Mouse (Mus musculus) spleen, adult 2 months (tissue): ENCODE measurements around the gene Depdc5.

Experiments
- CTCF ChIP-seq: fragments of 200-500 bp; IDR thresholded peaks from 2 replicates; pipeline ENCODE4 v1.5.1; 2011; ENCODE audit warnings: mild to moderate bottlenecking, inconsistent platforms; ENCODE audit not compliant: insufficient read depth, insufficient read length, insufficient replicate concordance; ENCODE audit errors: extremely low read depth
- POLR2A ChIP-seq: fragments of 200-500 bp; IDR thresholded peaks from 2 replicates; pipeline ENCODE4 v1.6.1; 2011; ENCODE audit warnings: low read depth, low read length, inconsistent platforms

DNA sequence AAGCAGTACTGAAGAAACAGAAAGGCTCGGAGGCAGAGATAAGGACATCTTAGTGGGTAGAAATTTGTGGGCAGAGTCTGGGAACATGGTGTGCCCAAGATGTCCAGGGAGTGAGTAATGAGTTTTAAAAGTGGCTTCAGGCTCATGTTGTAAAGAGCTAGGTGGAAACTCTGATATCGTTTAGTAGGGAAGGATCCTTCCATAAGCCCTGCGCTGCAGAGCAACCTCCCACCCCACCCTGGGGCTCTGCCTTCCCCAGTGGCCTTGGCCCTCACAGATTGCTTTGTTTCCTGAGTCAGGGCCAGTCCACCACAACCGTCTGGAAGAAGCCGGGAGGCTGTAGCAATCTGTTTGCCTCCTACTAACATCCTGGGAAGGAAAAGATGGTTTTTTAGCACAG is 152.1 kb downstream of the Depdc5 start:
- TF ChIP-seq CTCF (no peak), POLR2A (no peak)
